Mouse (Mus musculus): Measurements from ENCODE around the gene Agap1. TPM values are rescaled to one million over a fixed set of nuclear protein-coding genes. Genes with fewer than 3 reads are reported as not detected.

The Agap1 gene
- polyA plus RNA-seq, 1 experiment from 2014 or later: 40.4 TPM

DNA sequence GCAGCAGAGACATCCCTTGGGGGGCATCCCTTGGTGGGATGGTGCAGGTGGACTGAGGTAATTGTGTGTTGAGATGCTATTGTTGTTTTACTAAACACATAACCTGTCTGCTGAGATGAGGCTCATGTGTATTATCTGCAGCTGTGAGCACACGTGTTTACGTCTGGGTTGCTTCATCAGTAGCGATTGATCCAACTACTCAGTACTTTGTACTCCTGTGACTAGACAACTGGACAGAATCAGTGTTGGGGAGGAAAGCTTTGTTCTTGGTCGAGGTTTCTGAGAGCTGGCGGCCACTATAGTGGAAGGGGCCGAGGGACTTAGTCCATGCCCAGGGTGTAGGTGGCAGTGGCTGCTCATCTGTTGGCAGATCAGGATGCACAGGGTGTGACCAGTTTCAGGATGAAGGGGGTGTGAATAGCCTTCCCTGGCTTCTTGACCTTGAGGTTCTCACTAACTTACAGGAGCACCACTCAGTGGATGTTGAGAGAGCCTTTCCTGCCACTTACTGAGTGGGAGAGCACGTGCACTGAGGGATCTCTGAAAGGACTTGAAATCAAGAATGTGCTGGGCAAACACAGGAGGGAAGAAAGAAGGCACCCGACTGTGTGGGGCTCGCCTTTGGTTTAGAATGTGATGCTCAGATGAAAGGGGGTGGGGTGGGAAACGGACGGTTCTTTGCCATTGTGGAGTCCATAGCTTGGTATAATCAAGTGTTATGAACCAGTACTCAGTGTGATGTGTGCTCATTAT lies 61.4 kb downstream of the Agap1 start:
- Histone ChIP-seq H3K9ac (replicated peaks) (no peak overlapping the region), H3K9me3 (no peaks in the 10 kb centered on the region), H3K4me2 (replicated peaks) (no peak overlapping the region), H3K36me3 (no peaks in the 10 kb centered on the region), H3K4me3 (no peak overlapping the region), H3K27ac (replicated peaks) (no peak overlapping the region), H3K27me3 (no peaks in the 10 kb centered on the region; the same call in 1 of the 2 replicates), H3K4me1 (peaks cover 20% of the 10 kb centered on the region)
- 62% methylated on average over 11 of the region's 11 CpGs for WGBS
- no peak for ATAC-seq (replicated peaks)

DNA sequence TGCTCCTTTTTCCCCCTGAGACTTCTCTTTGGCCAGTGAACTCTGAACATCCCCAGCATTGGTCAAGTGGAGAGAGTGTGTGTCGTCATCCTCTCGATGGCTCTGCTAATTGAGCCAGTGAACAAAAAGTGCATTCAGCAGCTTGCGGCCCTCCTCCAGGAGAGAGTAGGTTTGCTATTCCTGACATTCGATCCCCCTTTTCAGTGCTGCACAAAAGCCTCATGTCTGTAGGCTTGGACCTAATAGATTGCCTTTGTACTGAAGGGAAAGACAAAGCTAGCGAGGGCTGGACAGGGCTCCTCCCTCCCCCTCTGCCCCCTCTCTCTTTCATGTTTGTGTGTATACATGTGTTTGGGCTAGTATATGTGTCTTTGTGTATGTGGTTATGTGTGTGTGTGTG lies 63.2 kb downstream of the Agap1 start:
- Histone ChIP-seq H3K9ac (replicated peaks) (no peak overlapping the region), H3K27ac (replicated peaks) (no peak overlapping the region), H3K4me3 (no peak overlapping the region), H3K4me1 (peaks cover 31% of the 10 kb centered on the region), H3K27me3 (no peaks in the 10 kb centered on the region; the same call in 1 of the 2 replicates), H3K4me2 (replicated peaks) (no peak overlapping the region), H3K36me3 (no peaks in the 10 kb centered on the region), H3K9me3 (no peaks in the 10 kb centered on the region)
- 0 out of 2 replicates have a peak, but pooled peaks have one; percentile 27 for ATAC-seq (replicated peaks)
- 6% methylated on average over 5 of the region's 5 CpGs for WGBS

DNA sequence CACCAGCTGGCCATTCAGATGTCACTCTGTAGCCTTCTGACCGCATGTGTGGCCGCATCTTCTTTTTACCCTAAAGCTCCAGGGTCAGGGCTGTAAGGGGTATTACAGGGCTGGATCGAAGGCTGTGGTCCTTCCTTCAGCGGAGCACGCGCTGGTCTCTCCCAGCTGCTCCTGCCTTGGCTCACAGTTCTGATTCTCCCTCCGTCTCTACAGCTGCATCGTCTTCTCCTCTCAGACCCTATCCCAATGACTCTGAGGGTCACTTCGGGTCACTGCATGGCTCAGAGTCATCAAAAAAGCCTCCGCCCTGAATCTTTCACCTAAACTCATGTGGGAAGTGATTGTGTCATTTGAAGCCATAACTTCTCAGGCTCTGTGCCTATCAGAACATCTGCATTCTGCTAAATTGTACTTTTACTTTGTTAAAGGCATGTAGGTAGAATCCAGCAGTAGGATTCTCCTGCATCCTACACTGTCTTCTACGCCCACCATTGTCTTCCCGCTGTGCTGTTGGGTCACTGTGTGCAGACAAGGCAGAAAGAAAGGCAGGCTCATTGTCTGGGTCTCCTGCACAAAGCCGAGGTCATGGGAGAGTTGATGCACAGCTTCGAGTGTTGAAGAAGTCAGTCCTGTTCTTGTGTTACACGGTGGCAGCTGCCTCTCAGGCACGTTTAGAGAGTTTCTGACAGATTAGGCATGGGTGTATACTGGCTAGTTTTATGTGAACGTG lies 65.5 kb downstream of the Agap1 start:
- H3K9ac ChIP-seq (replicated peaks): no peak overlapping the region
- no peak overlapping the region for H3K4me2 ChIP-seq (replicated peaks)
- H3K9me3 ChIP-seq: no peaks in the 10 kb centered on the region
- H3K4me3 ChIP-seq: no peak overlapping the region
- H3K27me3 ChIP-seq: no peaks in the 10 kb centered on the region; the same call in 1 of the 2 replicates
- no peak overlapping the region for H3K27ac ChIP-seq (replicated peaks)
- WGBS: 48% methylated on average over 17 of the region's 17 CpGs
- no peaks in the 10 kb centered on the region for H3K36me3 ChIP-seq
- peaks cover 34% of the 10 kb centered on the region for H3K4me1 ChIP-seq
- ATAC-seq (replicated peaks): no peak

DNA sequence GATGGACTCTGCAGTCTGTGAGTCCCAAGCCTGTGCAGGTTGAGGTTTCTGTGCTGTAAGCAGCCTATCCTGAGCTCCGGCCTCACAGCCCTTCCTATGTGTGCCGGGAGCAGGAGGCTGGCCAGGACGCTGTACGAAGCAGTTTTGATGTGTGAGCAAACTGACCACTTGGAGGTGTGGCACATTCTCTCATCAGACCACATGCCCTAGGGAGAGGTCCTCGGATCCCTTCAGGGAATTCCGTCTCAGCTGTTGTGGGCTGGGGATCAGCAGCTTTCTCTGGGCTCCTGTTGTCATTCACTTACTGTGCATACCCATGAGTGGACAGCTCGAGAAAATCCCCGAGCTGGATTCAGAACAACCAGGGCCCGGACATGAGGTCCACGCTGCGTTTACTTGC lies 66.8 kb downstream of the Agap1 start:
- Histone ChIP-seq H3K36me3 (no peaks in the 10 kb centered on the region), H3K4me2 (replicated peaks) (no peak overlapping the region), H3K4me1 (peaks cover 42% of the 10 kb centered on the region), H3K4me3 (no peak overlapping the region), H3K27me3 (no peaks in the 10 kb centered on the region; the same call in 1 of the 2 replicates), H3K9ac (replicated peaks) (no peak overlapping the region), H3K27ac (replicated peaks) (no peak overlapping the region), H3K9me3 (no peaks in the 10 kb centered on the region)
- ATAC-seq (replicated peaks): no peak
- WGBS: 73% methylated on average over 11 of the region's 11 CpGs

DNA sequence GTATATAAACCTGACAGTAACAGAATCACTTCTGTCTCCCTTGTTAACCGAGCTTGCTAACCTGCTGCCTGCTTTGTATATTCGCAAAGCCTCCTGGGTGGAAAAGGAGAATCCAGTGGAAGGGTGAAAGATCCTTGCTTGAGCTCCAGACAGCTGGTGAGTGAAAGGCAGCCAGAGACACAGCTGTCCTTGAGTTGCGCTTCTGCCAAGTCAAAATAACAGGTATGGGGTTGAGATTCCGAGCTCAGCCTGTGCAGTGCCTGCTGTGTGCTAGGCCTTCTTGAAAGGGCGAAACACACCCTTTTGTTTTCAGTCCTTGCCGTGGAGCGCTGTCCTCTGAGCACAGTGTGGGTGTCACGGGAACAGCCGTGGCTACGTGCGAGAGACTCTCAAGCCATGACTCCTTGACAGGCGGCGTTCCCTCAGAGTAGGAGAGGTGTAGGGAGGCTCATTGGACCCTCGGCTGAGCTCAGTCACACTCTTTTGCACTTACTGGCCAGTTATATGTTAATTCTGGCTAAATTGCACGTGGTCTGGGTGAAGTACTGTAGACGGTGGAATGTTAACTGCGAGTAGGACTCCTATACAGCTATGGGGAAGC lies 67.4 kb downstream of the Agap1 start:
- no peaks in the 10 kb centered on the region for H3K9me3 ChIP-seq
- no peak overlapping the region for H3K9ac ChIP-seq (replicated peaks)
- ATAC-seq (replicated peaks): no peak
- H3K4me2 ChIP-seq (replicated peaks): no peak overlapping the region
- WGBS: 45% methylated on average over 17 of the region's 17 CpGs
- no peaks in the 10 kb centered on the region for H3K36me3 ChIP-seq
- H3K4me3 ChIP-seq: no peak overlapping the region
- no peaks in the 10 kb centered on the region for H3K27me3 ChIP-seq
- no peak overlapping the region for H3K27ac ChIP-seq (replicated peaks)
- H3K4me1 ChIP-seq: peaks cover 40% of the 10 kb centered on the region

DNA sequence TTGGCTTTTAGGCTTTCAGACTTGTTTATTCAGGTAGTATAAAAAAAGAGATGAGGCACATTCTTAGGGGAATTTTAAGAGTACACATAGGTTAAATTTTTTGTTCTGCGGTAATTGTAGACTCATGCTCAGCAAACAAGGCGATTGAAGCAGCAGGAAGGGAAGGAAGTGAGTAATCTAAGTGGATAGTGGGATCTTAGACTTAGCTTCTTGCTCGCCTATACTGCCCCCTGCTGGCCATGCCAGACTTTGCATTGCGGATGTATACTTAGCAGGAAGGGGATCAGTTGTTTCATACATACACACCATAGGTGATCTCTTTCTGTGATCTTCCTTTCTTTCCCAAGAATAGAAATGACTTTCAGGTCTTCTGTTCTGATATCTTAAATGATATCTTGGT lies 69.8 kb downstream of the Agap1 start:
- peak; percentile 51; the same call in 1 of the 2 replicates for ATAC-seq (replicated peaks)
- H3K27me3 ChIP-seq: no peaks in the 10 kb centered on the region
- no peak overlapping the region for H3K9ac ChIP-seq (replicated peaks)
- peaks cover 27% of the 10 kb centered on the region for H3K4me1 ChIP-seq
- no peak overlapping the region for H3K27ac ChIP-seq (replicated peaks)
- no peak overlapping the region for H3K4me3 ChIP-seq
- H3K36me3 ChIP-seq: no peaks in the 10 kb centered on the region
- no peaks in the 10 kb centered on the region for H3K9me3 ChIP-seq
- no peak overlapping the region for H3K4me2 ChIP-seq (replicated peaks)
- WGBS: 4% methylated on average over 4 of the region's 4 CpGs

DNA sequence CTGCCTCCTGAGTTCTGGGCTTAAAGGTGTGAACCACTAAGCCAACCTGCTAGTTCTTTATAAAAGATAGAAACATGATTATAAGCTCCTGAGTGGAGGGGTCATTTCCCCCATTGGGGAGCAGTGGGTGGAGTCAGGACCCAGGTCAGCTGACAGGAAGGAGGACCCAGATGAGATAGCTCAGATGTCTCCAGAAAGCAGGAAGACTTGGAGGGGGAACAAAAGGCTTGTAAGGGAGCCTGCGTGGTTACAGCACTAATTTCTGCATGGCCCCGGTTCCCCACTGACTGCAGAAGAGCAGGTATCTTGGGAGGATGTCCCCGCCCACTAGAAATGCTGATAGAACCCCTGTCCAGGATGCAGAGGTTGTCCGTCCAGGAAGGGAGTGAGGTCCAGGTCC lies 70.4 kb downstream of the Agap1 start:
- Histone ChIP-seq H3K27ac (replicated peaks) (no peak overlapping the region), H3K4me1 (peaks cover 27% of the 10 kb centered on the region), H3K9me3 (no peaks in the 10 kb centered on the region), H3K9ac (replicated peaks) (no peak overlapping the region), H3K36me3 (no peaks in the 10 kb centered on the region), H3K4me2 (replicated peaks) (no peak overlapping the region), H3K4me3 (no peak overlapping the region), H3K27me3 (no peaks in the 10 kb centered on the region)
- ATAC-seq (replicated peaks): no peak
- 77% methylated on average over 4 of the region's 4 CpGs for WGBS

DNA sequence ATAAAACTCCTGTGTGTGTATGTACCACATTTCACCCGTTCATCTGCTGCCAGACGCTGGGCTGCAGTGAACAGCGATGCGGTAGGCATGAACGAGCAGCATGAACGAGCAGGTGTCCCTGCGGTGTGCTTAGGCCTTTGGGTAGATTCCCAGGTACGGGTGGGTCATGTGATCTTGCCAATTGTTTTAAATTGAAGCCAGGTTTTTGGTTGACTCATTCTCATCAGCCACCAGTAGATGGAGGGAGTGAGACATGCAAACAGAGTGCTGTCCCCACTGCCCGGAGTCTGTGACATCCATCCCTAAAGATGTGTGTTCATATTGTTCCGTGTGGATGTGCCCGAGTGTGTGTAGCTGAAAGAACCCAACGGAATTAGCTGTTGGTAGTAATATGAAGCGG lies 71.2 kb downstream of the Agap1 start:
- H3K9ac ChIP-seq (replicated peaks): no peak overlapping the region
- no peaks in the 10 kb centered on the region for H3K36me3 ChIP-seq
- no peak overlapping the region for H3K4me2 ChIP-seq (replicated peaks)
- ATAC-seq (replicated peaks): peak; percentile 51
- H3K4me1 ChIP-seq: peaks cover 27% of the 10 kb centered on the region
- no peaks in the 10 kb centered on the region for H3K9me3 ChIP-seq
- WGBS: 26% methylated on average over 13 of the region's 13 CpGs
- H3K27ac ChIP-seq (replicated peaks): no peak overlapping the region
- H3K4me3 ChIP-seq: no peak overlapping the region
- no peaks in the 10 kb centered on the region for H3K27me3 ChIP-seq

DNA sequence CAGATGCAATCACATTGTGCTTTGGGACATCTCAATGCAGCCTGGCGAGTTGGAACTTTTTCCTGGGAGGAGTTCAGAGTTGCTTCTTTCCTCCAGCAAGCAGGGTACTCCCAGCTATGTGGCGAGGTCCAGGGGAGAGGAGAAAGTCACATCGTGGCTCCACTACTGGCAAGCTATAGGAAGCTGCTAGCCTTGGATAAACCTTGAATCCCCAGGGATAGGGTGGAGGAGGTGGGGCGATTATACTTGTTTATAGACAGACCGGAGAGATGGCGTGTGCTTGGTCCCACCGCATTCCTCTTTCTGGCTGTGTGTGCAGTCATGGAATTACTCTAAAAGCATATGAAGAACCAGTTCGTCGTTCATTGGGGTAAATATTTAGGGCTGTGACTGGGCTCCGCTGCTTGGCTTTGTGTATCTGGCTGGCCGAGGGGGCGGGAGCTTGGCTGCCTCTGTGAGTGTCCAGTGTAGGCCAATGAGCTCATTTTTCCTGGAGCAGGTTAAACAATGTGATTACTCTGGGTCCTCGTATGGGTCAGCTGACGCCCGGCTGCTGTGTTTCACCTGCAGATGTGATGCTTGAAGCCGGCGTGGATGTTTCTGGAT lies 74.2 kb downstream of the Agap1 start:
- Histone ChIP-seq H3K4me3 (no peak overlapping the region), H3K9me3 (no peaks in the 10 kb centered on the region), H3K27ac (replicated peaks) (no peak overlapping the region), H3K36me3 (no peaks in the 10 kb centered on the region), H3K4me1 (peaks cover 12% of the 10 kb centered on the region), H3K9ac (replicated peaks) (no peak overlapping the region), H3K4me2 (replicated peaks) (no peak overlapping the region), H3K27me3 (no peaks in the 10 kb centered on the region)
- 71% methylated on average over 17 of the region's 17 CpGs for WGBS
- ATAC-seq (replicated peaks): no peak

DNA sequence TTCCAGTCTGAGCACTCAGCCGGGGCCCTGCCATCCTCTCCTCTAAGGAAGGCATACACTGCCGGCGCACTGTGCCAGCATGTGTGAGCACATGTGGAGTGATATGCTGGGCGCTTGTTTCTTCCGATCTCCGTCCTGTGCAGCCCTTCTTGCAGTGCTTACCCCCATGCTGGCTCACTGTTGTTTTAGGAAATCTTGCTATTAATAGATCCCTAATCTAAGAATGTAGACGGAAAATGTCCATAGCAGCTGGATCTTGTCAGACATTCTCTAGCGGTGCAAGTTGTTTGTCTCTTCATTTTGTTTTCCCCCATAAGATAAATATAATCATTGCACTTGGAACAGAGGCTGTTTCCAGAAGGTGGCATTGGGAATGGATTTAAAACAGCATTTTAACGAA lies 79.1 kb downstream of the Agap1 start:
- Histone ChIP-seq H3K27ac (replicated peaks) (no peak overlapping the region), H3K36me3 (no peaks in the 10 kb centered on the region), H3K4me2 (replicated peaks) (no peak overlapping the region), H3K4me3 (no peak overlapping the region), H3K9ac (replicated peaks) (no peak overlapping the region), H3K27me3 (no peaks in the 10 kb centered on the region), H3K4me1 (no peaks in the 10 kb centered on the region), H3K9me3 (no peaks in the 10 kb centered on the region)
- no peak for ATAC-seq (replicated peaks)
- 79% methylated on average over 9 of the region's 9 CpGs for WGBS

DNA sequence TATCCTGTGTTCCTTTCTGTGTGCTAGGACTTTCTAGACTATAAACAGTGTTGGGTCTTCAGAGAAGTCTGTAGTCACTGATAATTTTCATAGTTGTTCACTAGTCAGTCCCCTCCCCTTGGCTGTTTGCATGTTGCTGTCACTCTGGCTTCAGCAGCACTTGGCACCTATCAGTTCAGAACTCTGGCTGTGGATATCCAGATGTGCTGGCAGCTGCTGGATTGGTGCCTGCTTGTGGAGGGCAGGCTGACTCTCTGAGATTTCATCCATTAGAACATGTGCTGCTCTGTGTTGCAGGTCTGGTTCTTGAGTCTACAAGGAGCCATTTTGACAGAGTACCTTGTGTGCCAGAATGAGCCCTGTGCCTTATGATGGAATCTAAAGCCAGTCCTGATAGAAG lies 80.6 kb downstream of the Agap1 start:
- H3K36me3 ChIP-seq: no peaks in the 10 kb centered on the region
- no peaks in the 10 kb centered on the region for H3K4me1 ChIP-seq
- no peak overlapping the region for H3K4me2 ChIP-seq (replicated peaks)
- no peak for ATAC-seq (replicated peaks)
- H3K9me3 ChIP-seq: no peaks in the 10 kb centered on the region
- H3K27me3 ChIP-seq: no peaks in the 10 kb centered on the region
- no peak overlapping the region for H3K4me3 ChIP-seq
- H3K27ac ChIP-seq (replicated peaks): no peak overlapping the region
- H3K9ac ChIP-seq (replicated peaks): no peak overlapping the region
